ENCODE assay signal across 13 mouse cellular contexts in the genomic region with DNA sequence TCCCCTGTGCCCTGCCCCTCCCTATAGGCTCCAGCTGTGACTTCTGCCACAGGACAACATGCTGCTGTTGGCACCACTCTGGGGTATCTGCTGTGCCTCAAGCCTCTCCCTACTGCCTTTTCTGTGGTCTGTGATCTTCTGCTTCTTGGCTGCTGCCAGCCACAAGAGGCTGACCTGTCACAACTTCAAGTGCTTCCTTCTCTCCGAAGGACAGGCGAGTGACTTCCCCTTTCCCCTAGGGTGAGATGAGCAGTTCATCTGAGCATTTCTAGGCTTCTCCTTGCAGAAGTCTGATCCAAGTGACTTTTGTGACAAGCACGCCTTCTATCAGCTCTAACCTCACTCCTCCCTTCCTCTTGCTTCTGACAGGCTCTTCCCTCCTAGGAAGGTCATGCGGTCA. TPM values are rescaled to one million over a fixed set of nuclear protein-coding genes. Genes with fewer than 3 reads are reported as not detected.
DNase-seq lines count a peak whose midpoint lies in the region; ATAC-seq lines count a peak whose summit lies in the region.
"Had no signal": no experiment of that assay in that cellular context is flagged by ENCODE, and none has a peak within 500 bp of the region (broad histone marks: within the 10 kb centered on the region; RNA-seq: fewer than 3 reads in every experiment).

No protein-coding gene starts in this region.

- H3K9me3 ChIP-seq in heart, embryonic 15.5 days (replicated peaks), result no peaks in the 10 kb centered on the region
- H3K9me3 ChIP-seq: hindbrain, embryonic 15.5 days; limb, embryonic 12.5 days had no signal

- peak; percentile 18 to 23 for DNase-seq in spleen, adult 18-20 months
- no peak for DNase-seq in spleen, adult 12 weeks (ENCODE audit: low spot score)
- DNase-seq in lung, postnatal 4 days, result peak; percentile 44 to 52
- no peak for DNase-seq in embryo, embryonic 9.5 days (ENCODE audit: extremely low spot score)
- no peak for DNase-seq in right cerebral cortex, postnatal 25 days
- DNase-seq: embryo, embryonic 11 days; kidney, postnatal 14 days; thymus, postnatal 4 days had no signal

- H3K27ac ChIP-seq in heart, embryonic 15.5 days, result peak overlapping the region; percentile 12; the same call in 1 of the 2 replicates
- H3K27ac ChIP-seq: hindbrain, embryonic 15.5 days; limb, embryonic 12.5 days had no signal

- H3K4me2 ChIP-seq in heart, embryonic 15.5 days, result no peak overlapping the region
- H3K4me2 ChIP-seq: hindbrain, embryonic 15.5 days; limb, embryonic 12.5 days had no signal

- peaks cover 85% of the 10 kb centered on the region for H3K4me1 ChIP-seq in heart, embryonic 15.5 days (replicated peaks)

- ATAC-seq in heart, embryonic 15.5 days (replicated peaks; ENCODE audit: insufficient number of reproducible peaks, insufficient read depth, low FRiP score, low read depth), result no peak
- no peak for ATAC-seq in erythroid progenitor cell, adult 5-6 weeks (replicated peaks; ENCODE audit: low FRiP score, poor library complexity, severe bottlenecking)
- ATAC-seq: forebrain, embryonic 16.5 days had no signal

- H3K4me3 ChIP-seq in heart, embryonic 15.5 days, result no peak overlapping the region
- H3K4me3 ChIP-seq: hindbrain, embryonic 15.5 days; limb, embryonic 12.5 days had no signal

- H3K9ac ChIP-seq in heart, embryonic 15.5 days, result 0 out of 2 replicates have a peak overlapping the region, but pooled peaks have one; percentile 11
- H3K9ac ChIP-seq: hindbrain, embryonic 15.5 days; limb, embryonic 12.5 days had no signal

- H3K27me3 ChIP-seq in heart, embryonic 15.5 days, result no peaks in the 10 kb centered on the region
- H3K27me3 ChIP-seq: hindbrain, embryonic 15.5 days; limb, embryonic 12.5 days had no signal

- H3K36me3 ChIP-seq in heart, embryonic 15.5 days, result no peaks in the 10 kb centered on the region
- H3K36me3 ChIP-seq: hindbrain, embryonic 15.5 days; limb, embryonic 12.5 days had no signal

- 48% methylated on average over 4 of the region's 4 CpGs for WGBS in heart, embryonic 15.5 days

RNA-seq across cellular contexts. Expression of a gene that starts 34.1 kb away (rescaled TPM):
- polyA plus RNA-seq in heart, embryonic 15.5 days (2015; fragmentation: Nextera tagmentation; extraction: Ambion mirVana), result 26.6 and 29.3 TPM in 2 replicates
- 0.84 and 1.1 TPM in 2 replicates for total RNA-seq in erythroid progenitor cell, adult 5-6 weeks (2015; ENCODE audit: low replicate concordance)
- 3.5 and 3.9 TPM in 2 replicates for total RNA-seq in erythroid progenitor cell, adult 5-6 weeks (2017; ENCODE audit: low replicate concordance)

Comparison
In these comparisons a context has a peak if more than half of its experiments do, and no peak if none do; other contexts are left out.
1. DNase-seq: peak in spleen, adult 18-20 months (2 of 2) and lung, postnatal 4 days (2 of 2); none in spleen, adult 12 weeks (single experiment), embryo, embryonic 9.5 days (single experiment) and right cerebral cortex, postnatal 25 days (single experiment).